Mouse (Mus musculus) intestine, postnatal 0 days (tissue): ENCODE measurements around the gene Anapc5. TPM values are rescaled to one million over a fixed set of nuclear protein-coding genes. Genes with fewer than 3 reads are reported as not detected.

Source experiments
- ATAC-seq: fragments of 200-750 bp; cut with Nextera tagmentation; 2 replicates; pipeline ENCODE4 v1.8.0; 2017; ENCODE audit warnings: mild to moderate bottlenecking, moderate TSS enrichment, moderate library complexity
- H3K27ac ChIP-seq: fragments of 300-500 bp; sonication (generic); 2 replicates; pipeline ENCODE4 v1.5.1; 2014; ENCODE audit warnings: mild to moderate bottlenecking, low read depth, low read length, moderate library complexity
- H3K27me3 ChIP-seq: fragments of 300-500 bp; sonication (generic); replicated peaks from 2 replicates; pipeline ENCODE4 v1.6.1; 2014; ENCODE audit warnings: low read length, mixed read lengths; ENCODE audit not compliant: control insufficient read depth, insufficient read depth
- H3K36me3 ChIP-seq: fragments of 300-500 bp; sonication (generic); 2 replicates; pipeline ENCODE4 v1.6.1; 2014; ENCODE audit warnings: mild to moderate bottlenecking, moderate library complexity; ENCODE audit not compliant: control insufficient read depth, insufficient read depth
- H3K4me1 ChIP-seq: fragments of 300-500 bp; sonication (generic); replicated peaks from 2 replicates; pipeline ENCODE4 v1.6.1; 2014; ENCODE audit warnings: antibody characterized with exemption, low read length, mixed read lengths; ENCODE audit not compliant: control insufficient read depth, insufficient read depth
- H3K4me2 ChIP-seq: fragments of 300-500 bp; sonication (generic); replicated peaks from 2 replicates; pipeline ENCODE4 v1.6.1; 2014; ENCODE audit warnings: low read depth, mild to moderate bottlenecking, moderate library complexity
- H3K4me3 ChIP-seq: fragments of 300-500 bp; sonication (generic); 2 replicates; pipeline ENCODE4 v1.5.1; 2014; ENCODE audit warnings: low read depth, low read length
- H3K9ac ChIP-seq: fragments of 300-500 bp; sonication (generic); 2 replicates; pipeline ENCODE4 v1.6.1; 2014; ENCODE audit warnings: mild to moderate bottlenecking, low read depth, low read length
- H3K9me3 ChIP-seq: fragments of 300-500 bp; sonication (generic); 2 replicates; pipeline ENCODE4 v1.6.1; 2016; ENCODE audit warnings: mixed run types; ENCODE audit not compliant: control insufficient read depth
- CTCF ChIP-seq: sonication (generic); IDR thresholded peaks from 2 replicates; pipeline ENCODE4 v1.5.1; 2016; ENCODE audit warnings: low read depth, mild to moderate bottlenecking, control low read depth, antibody characterized with exemption, moderate library complexity
- WGBS: fragments of 180-500 bp; shearing (Covaris S2); extraction: QIAGEN DNeasy Blood & Tissue Kit; methylation state at CpG from one replicate; pipeline ENCODE4 v1.1.7; 2014; 5-methylcytosine and 5-hydroxymethylcytosine counted together
- polyA plus RNA-seq: library from polyadenylated mRNA; unstranded; fragments of >200 nt; fragmentation: Nextera tagmentation; extraction: Ambion mirVana; gene quantifications from 2 replicates; pipeline ENCODE4 v1.2.1, GENCODE M21; 2015

Anapc5 gene
- polyA plus RNA-seq, 1 experiment from 2014 or later: 134 TPM

- Histone ChIP-seq H3K9ac (no peak overlapping the region), H3K27ac (no peak overlapping the region), H3K9me3 (no peaks in the 10 kb centered on the region), H3K36me3 (no peaks in the 10 kb centered on the region), H3K4me2 (no peak overlapping the region), H3K4me3 (no peak overlapping the region), H3K27me3 (no peaks in the 10 kb centered on the region), H3K4me1 (0 out of 2 replicates have a peak, but pooled peaks cover 2% of the 10 kb centered on the region)
- no peak for ATAC-seq
- 75% methylated on average over 9 of the region's 9 CpGs for WGBS
- no peak for TF ChIP-seq CTCF
Measured at GRCm38 (mm10) chr5:122771428-122771827, 49.7 kb downstream of the Anapc5 start.

- Histone ChIP-seq H3K27ac (no peak overlapping the region; the same call in 1 of the 2 replicates), H3K36me3 (no peaks in the 10 kb centered on the region), H3K9ac (0 out of 2 replicates have a peak overlapping the region, but pooled peaks have one; percentile 11), H3K4me2 (no peak overlapping the region; the same call in 1 of the 2 replicates), H3K9me3 (no peaks in the 10 kb centered on the region), H3K4me3 (no peak overlapping the region), H3K4me1 (0 out of 2 replicates have a peak, but pooled peaks cover 2% of the 10 kb centered on the region), H3K27me3 (no peaks in the 10 kb centered on the region)
- no peak for TF ChIP-seq CTCF
- ATAC-seq: 0 out of 2 replicates have a peak, but pooled peaks have one; percentile 17
- 61% methylated on average over 10 of the region's 10 CpGs for WGBS
Measured at GRCm38 (mm10) chr5:122770806-122771261, 50.3 kb downstream of the Anapc5 start.

- Histone ChIP-seq H3K4me3 (no peak overlapping the region), H3K9me3 (no peaks in the 10 kb centered on the region), H3K27ac (no peak overlapping the region), H3K4me1 (0 out of 2 replicates have a peak, but pooled peaks cover 2% of the 10 kb centered on the region), H3K27me3 (no peaks in the 10 kb centered on the region), H3K36me3 (no peaks in the 10 kb centered on the region), H3K9ac (0 out of 2 replicates have a peak overlapping the region, but pooled peaks have one; percentile 11), H3K4me2 (no peak overlapping the region)
- ATAC-seq: no peak
- WGBS: 63% methylated on average over 7 of the region's 7 CpGs
- no peak for TF ChIP-seq CTCF
Measured at GRCm38 (mm10) chr5:122770304-122770703, 50.8 kb downstream of the Anapc5 start.

GRCm38 (mm10) chr5:122769101-122769568, 52.0 kb downstream of the Anapc5 start:
- Histone ChIP-seq H3K4me1 (0 out of 2 replicates have a peak, but pooled peaks cover 2% of the 10 kb centered on the region), H3K27me3 (no peaks in the 10 kb centered on the region), H3K36me3 (no peaks in the 10 kb centered on the region), H3K9ac (no peak overlapping the region), H3K27ac (no peak overlapping the region), H3K4me3 (no peak overlapping the region), H3K9me3 (no peaks in the 10 kb centered on the region), H3K4me2 (no peak overlapping the region)
- 79% methylated on average over 15 of the region's 15 CpGs for WGBS
- ATAC-seq: no peak
- TF ChIP-seq CTCF: no peak

- ATAC-seq: no peak
- no peak for TF ChIP-seq CTCF
- 88% methylated on average over 11 of the region's 11 CpGs for WGBS
Measured at GRCm38 (mm10) chr5:122767283-122767682, 53.9 kb downstream of the Anapc5 start.

GRCm38 (mm10) chr5:122764032-122764464, 57.1 kb downstream of the Anapc5 start:
- 0 out of 2 replicates have a peak, but pooled peaks cover 2% of the 10 kb centered on the region for H3K4me1 ChIP-seq
- H3K27me3 ChIP-seq: no peaks in the 10 kb centered on the region
- H3K4me2 ChIP-seq: peak overlapping the region; percentile 21; the same call in 1 of the 2 replicates
- WGBS: 70% methylated on average over 10 of the region's 10 CpGs
- ATAC-seq: no peak
- no peaks in the 10 kb centered on the region for H3K9me3 ChIP-seq
- H3K4me3 ChIP-seq: no peak overlapping the region
- H3K9ac ChIP-seq: no peak overlapping the region
- TF ChIP-seq CTCF: peak; percentile 64
- H3K27ac ChIP-seq: peak overlapping the region; percentile 46; the same call in 1 of the 2 replicates
- H3K36me3 ChIP-seq: peaks cover 10% of the 10 kb centered on the region; the same call in 1 of the 2 replicates

More at GRCm38 (mm10) chr5:122767283-122767682, 53.9 kb downstream of the Anapc5 start:
- Histone ChIP-seq H3K9me3 (no peaks in the 10 kb centered on the region), H3K36me3 (peaks cover 7% of the 10 kb centered on the region; the same call in 1 of the 2 replicates), H3K4me2 (no peak overlapping the region), H3K9ac (no peak overlapping the region), H3K4me3 (no peak overlapping the region), H3K27ac (no peak overlapping the region), H3K4me1 (0 out of 2 replicates have a peak, but pooled peaks cover 2% of the 10 kb centered on the region), H3K27me3 (no peaks in the 10 kb centered on the region)
